Mouse (Mus musculus): ENCODE data around the gene Aacs. TPM values are rescaled to one million over a fixed set of nuclear protein-coding genes. Genes with fewer than 3 reads are reported as not detected.

Aacs gene
- total RNA-seq, 2 experiments from 2014 or later: 6.5 to 19.7 TPM

GRCm38 (mm10) chr5:125461868-125462445 is 13.7 kb upstream of the Aacs start:
- peak; percentile 63 for ATAC-seq (ENCODE audit: poor library complexity, severe bottlenecking)

- ATAC-seq (ENCODE audit: poor library complexity, severe bottlenecking): no peak
Observed at GRCm38 (mm10) chr5:125465192-125465591, 10.4 kb upstream of the Aacs start.

GRCm38 (mm10) chr5:125465701-125466106 is 9.9 kb upstream of the Aacs start:
- ATAC-seq (ENCODE audit: poor library complexity, severe bottlenecking): peak; percentile 97

- ATAC-seq (ENCODE audit: poor library complexity, severe bottlenecking): no peak
Observed at GRCm38 (mm10) chr5:125466483-125466882, 9.1 kb upstream of the Aacs start.

- no peak for ATAC-seq (ENCODE audit: poor library complexity, severe bottlenecking)
Observed at GRCm38 (mm10) chr5:125467261-125467660, 8.4 kb upstream of the Aacs start.

- no peak for ATAC-seq (ENCODE audit: poor library complexity, severe bottlenecking)
Observed at GRCm38 (mm10) chr5:125470713-125471112, 4.9 kb upstream of the Aacs start.

- ATAC-seq (ENCODE audit: poor library complexity, severe bottlenecking): no peak
Observed at GRCm38 (mm10) chr5:125472796-125473475, 2.7 kb upstream of the Aacs start.

GRCm38 (mm10) chr5:125475030-125475429 is 584 bp upstream of the Aacs start:
- ATAC-seq (ENCODE audit: poor library complexity, severe bottlenecking): no peak

GRCm38 (mm10) chr5:125476286-125476625 is 642 bp downstream of the Aacs start:
- no peak for ATAC-seq (ENCODE audit: poor library complexity, severe bottlenecking)

GRCm38 (mm10) chr5:125476799-125477198 is 1.2 kb downstream of the Aacs start:
- ATAC-seq (ENCODE audit: poor library complexity, severe bottlenecking): no peak

- no peak for ATAC-seq (ENCODE audit: poor library complexity, severe bottlenecking)
Observed at GRCm38 (mm10) chr5:125477533-125477932, 1.9 kb downstream of the Aacs start.

GRCm38 (mm10) chr5:125478037-125478436 is 2.4 kb downstream of the Aacs start:
- ATAC-seq (ENCODE audit: poor library complexity, severe bottlenecking): no peak

GRCm38 (mm10) chr5:125479376-125479775 is 3.8 kb downstream of the Aacs start:
- ATAC-seq (ENCODE audit: poor library complexity, severe bottlenecking): no peak

GRCm38 (mm10) chr5:125480434-125481231 is 5.0 kb downstream of the Aacs start:
- ATAC-seq (ENCODE audit: poor library complexity, severe bottlenecking): no peak

- peak; percentile 33 for ATAC-seq (ENCODE audit: poor library complexity, severe bottlenecking)
Observed at GRCm38 (mm10) chr5:125482474-125482873, 6.9 kb downstream of the Aacs start.

- peak; percentile 75 for ATAC-seq (ENCODE audit: poor library complexity, severe bottlenecking)
Observed at GRCm38 (mm10) chr5:125483712-125484611, 8.3 kb downstream of the Aacs start.

GRCm38 (mm10) chr5:125485031-125485778 is 9.6 kb downstream of the Aacs start:
- peak; percentile 59 for ATAC-seq (ENCODE audit: poor library complexity, severe bottlenecking)

GRCm38 (mm10) chr5:125486088-125486487 is 10.5 kb downstream of the Aacs start:
- no peak for ATAC-seq (ENCODE audit: poor library complexity, severe bottlenecking)

GRCm38 (mm10) chr5:125487375-125488115 is 11.9 kb downstream of the Aacs start:
- ATAC-seq (ENCODE audit: poor library complexity, severe bottlenecking): no peak

- no peak for ATAC-seq (ENCODE audit: poor library complexity, severe bottlenecking)
Observed at GRCm38 (mm10) chr5:125488116-125488455, 12.5 kb downstream of the Aacs start.
